Mouse (Mus musculus) spleen, postnatal 36 days (tissue): ENCODE measurements around the gene Tedc1.
A peak's percentile ranks its signal among the peaks of the same experiment; 100 is the strongest.

Experiments used
- DNase-seq, 2 experiments: peaks; one replicate each; pipeline ENCODE4 v3.0.0; 2022; ENCODE audit warnings: low spot score in 2 of 2, mixed read lengths in 1 of 2

The Tedc1 gene

GRCm38 (mm10) chr12:113155887-113156539 is at the start of gene Tedc1:
Gene Tedc1, plus strand, starts transcription at chr12:113156421.
- DNase-seq, result peak; percentile 99

DNA sequence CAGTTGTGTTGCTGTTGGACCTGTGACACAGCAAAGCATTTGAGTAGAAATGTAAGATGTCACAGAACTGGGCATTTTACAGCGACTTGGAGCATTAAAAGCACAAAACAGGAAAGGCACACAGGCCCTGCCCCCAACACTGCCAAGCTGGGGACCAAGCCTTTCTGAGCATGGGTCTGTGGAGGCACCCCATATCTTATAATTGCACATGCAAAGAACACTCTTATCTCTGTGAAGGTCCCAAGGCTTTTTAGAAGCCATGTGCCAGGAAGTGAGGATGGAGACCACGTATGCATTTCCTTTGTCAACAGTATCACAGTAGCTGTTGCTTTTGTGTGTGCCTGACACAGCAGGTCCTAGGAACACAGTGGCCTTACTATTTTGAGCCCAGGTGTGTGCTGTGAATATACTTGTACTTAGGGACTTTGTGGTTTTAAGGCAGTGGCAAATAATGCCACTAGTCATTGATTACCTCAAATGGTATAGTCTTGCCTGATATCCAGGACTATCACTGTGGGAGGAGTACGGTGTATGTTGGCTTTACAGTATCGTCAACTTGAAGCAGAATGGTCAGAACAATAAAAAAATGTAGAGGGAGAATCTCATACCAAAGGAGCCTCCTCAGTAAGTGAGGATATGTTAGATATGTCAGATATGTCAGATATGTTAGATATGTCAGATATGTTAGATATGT is 48.6 kb upstream of the Tedc1 start:
- peak; percentile 22 to 37 for DNase-seq

DNA sequence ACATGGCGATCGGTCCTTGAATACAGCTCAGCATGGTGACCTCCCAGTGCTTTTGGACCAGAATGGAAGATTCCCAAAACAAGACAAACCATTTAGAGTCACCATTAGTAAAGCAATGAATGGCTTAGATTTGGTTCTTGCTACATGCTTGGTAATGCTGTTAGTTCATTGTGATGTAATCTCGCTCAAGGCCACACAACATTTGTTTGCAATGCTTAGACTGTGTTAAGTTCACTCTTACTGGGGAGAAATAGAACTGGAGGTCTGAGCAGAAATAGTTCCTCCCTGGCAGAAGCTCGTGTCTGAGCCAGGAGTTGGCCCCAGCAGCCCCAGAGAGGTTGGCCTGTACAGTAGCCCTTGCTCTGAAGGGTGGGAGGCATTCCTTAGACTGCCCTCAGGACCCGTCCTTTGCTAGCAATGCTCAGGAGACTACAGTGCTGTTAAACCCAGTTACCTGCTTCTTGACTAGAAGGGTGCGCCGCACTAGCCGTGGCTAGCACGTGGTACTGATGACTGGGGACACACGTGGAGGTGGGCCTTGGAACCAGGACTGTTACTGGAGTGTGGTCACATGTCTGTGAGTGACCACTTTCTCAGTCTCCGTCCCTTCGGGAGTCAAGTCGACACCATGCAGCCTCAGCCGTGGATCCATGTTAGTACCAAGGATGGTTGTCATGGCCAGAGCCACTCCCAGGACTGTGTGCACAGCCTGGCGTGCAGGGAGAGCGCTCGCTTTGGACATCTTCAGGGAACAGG is 47.5 kb upstream of the Tedc1 start:
- no peak for DNase-seq

- DNase-seq, result no peak
These were observed 46.4 kb upstream of the Tedc1 start for GRCm38 (mm10) chr12:113109801-113110200.

- DNase-seq, result no peak
These were observed 42.1 kb upstream of the Tedc1 start for GRCm38 (mm10) chr12:113114141-113114540.

GRCm38 (mm10) chr12:113114856-113115538 is 41.2 kb upstream of the Tedc1 start:
- DNase-seq, result no peak

GRCm38 (mm10) chr12:113119516-113120410 is 36.5 kb upstream of the Tedc1 start:
- peak; percentile 58 to 65 for DNase-seq

DNA sequence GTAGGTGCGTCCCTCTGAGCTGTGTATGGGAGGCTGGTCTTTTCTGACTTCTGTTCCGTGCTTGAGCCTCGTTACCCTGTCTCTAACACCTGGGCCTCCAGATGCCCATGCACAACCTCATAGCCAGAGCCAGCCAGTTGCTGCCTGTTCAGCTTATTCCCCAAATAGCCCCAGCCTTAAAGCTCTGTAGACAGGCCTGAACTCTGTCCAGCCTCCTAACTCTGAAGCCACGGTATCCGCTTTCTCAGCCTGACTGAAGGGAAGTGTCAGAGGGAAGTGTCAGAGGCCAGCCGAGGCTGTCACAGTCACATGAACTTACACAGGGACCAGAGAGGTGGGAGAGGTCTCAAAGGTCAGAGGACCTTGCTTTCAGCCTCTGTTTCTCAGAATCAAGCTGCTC is 31.5 kb upstream of the Tedc1 start:
- DNase-seq, result no peak

- no peak for DNase-seq
These were observed 25.5 kb upstream of the Tedc1 start for GRCm38 (mm10) chr12:113130732-113131131.

- DNase-seq, result no peak
These were observed 24.6 kb upstream of the Tedc1 start for GRCm38 (mm10) chr12:113131601-113132000.

DNA sequence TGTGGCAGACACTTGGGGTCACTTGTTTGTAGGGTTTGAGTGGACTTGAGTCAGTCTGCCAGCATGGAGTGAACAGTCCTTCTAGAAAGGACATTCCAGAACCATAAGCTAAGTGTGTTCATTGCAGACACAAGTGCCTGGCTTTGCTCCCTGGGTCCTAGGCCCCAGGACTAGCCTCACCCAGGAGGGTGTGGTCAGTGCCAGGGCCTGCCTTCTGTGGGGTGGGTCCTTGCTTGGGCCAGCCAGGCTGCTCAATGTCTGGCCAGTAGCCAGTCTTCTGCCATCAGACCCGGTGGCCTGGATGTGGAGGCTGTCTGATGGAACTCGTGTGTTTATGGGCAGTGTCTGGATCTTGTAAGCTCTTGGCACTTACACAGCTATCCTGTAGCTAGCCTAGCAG is 23.7 kb upstream of the Tedc1 start:
- no peak for DNase-seq

GRCm38 (mm10) chr12:113133260-113133659 is 23.0 kb upstream of the Tedc1 start:
- DNase-seq, result no peak

DNA sequence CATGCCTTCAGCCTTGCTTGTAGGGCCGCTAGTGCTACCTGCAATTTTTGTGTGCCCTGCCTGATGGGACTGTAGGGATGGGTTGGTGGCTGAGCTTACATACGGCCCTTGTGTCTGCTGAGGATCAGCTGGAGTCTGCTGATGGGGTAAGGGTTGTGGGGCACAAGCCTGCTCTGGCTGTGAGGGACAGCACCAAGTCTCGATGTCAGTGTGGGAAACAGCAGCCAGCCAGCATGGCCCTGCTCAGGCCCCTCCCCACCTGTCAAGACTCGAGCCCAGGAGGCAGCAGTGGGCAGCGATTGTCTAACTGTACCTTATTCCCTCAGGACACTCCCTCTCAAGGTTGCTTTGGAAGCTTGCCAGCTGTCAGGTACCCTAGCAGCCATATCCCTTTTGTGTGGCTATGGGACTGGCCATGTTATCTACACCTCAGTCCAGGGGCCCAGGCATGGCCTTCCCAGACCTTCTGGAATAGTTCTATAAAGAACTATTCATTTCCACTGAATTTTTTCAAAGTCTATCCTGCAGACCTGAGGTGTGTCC is 22.3 kb upstream of the Tedc1 start:
- DNase-seq, result no peak

DNA sequence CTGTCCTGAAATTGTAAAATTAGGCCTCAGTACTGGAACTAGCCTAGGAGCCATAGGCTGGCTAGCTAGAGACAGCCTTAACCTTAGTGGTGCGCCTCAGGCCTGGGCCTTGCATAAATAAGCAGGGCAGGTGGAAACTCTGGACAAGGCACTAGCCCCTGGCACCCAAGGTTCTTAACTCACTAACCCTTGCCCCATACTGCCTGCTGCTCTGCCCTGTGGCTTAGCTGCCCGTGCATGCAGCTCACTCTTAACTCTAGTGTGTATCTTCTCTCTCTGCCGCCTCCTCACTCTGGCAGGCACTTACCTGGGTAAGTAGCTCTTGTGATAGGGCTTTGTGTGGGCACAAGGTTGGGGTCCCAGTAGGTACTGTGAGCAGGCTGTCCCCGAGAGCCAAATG is 21.7 kb upstream of the Tedc1 start:
- DNase-seq, result no peak

DNA sequence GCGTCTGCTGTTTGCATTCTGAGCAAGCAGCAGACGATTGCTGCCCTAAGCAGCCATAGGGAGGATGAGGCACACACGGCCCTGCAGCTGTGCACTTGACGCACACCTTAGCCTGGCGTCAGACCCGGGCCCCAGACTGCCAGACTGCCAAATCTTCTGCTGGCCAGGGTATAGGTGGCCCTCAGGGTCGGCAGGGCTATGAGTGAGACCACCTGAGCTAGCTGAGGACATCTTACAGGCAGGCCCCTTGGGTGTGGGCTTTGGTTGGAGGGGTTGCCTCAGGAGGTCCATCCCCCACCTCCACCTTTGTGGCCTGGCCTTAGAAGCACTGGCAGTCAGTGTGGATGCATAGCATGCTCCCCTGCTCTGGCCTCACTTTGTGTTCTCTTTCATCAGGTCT is 20.8 kb upstream of the Tedc1 start:
- no peak for DNase-seq

GRCm38 (mm10) chr12:113136492-113137020 is 19.7 kb upstream of the Tedc1 start:
- no peak for DNase-seq

GRCm38 (mm10) chr12:113137260-113138213 is 18.7 kb upstream of the Tedc1 start:
- DNase-seq, result no peak

- no peak for DNase-seq
These were observed 17.9 kb upstream of the Tedc1 start for GRCm38 (mm10) chr12:113138291-113138690.
